Mouse (Mus musculus): ENCODE results near the gene Pde3a. TPM values are rescaled to one million over a fixed set of nuclear protein-coding genes. Genes with fewer than 3 reads are reported as not detected.

Gene Pde3a
- total and polyA plus RNA-seq, 3 experiments = 18.0 to 72.3 (median 64.6) TPM

DNA sequence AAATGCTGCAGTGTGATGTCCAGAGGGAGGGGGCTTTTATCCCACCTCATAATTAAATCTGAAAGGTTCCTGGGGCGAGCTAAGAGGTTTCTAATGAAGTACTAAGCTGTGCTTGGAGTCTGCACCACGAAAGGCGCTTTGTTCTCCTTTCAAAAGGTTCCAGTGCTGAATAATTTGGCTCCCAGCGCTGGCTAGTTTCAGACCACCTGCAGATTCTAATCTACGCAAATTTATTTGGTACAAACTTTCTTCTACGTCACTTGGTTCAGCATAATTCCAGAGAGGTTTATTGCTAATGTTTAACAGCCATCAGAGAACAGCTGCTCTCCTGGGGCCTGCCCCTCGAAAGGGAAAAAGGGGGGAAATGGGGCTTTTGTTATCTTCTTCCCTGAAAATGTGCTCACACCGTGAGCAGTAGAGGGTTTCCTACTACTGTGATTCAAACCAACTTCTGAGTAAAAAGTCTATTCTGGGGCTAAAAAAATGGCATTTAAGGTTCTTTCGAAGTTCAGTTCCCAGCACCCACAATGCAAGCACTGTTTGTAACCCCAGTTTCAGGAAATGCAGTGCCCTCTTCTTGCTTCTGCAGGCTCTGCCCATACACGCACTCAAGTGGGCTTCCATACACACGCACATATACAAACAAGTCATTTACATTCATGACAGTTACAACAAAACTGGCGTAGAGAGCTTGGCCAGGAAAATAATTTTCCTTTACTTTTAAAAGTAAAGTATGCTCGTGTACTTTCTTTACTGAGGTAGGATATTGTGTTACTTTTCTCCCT lies 246.8 kb downstream of the Pde3a start:
- H3K9ac ChIP-seq (ENCODE audit: low read depth, low read length) = no peak overlapping the region
- H3K4me3 ChIP-seq = no peak overlapping the region
- WGBS = 64% methylated on average over 13 of the region's 13 CpGs
- TF ChIP-seq POLR2A (IDR thresholded peaks at IDR 0.05; ENCODE audit: insufficient read depth, low read depth, low read length) (no peak), EP300 (IDR thresholded peaks at IDR 0.05; ENCODE audit: insufficient read depth, low read depth, low read length) (no peak), CTCF (IDR thresholded peaks at IDR 0.05) (no peak)
- no peaks in the 10 kb centered on the region for H3K4me1 ChIP-seq (ENCODE audit: control insufficient read depth, insufficient read depth, low read length)
- no peaks in the 10 kb centered on the region for H3K79me2 ChIP-seq (replicated peaks; ENCODE audit: control insufficient read depth, insufficient read depth, low read length)
- H3K36me3 ChIP-seq (ENCODE audit: control insufficient read depth, insufficient read depth, low read length) = no peaks in the 10 kb centered on the region
- DNase-seq = no peak
- H3K27me3 ChIP-seq (ENCODE audit: control insufficient read depth, insufficient read depth, low read length) = no peaks in the 10 kb centered on the region
- H3K27ac ChIP-seq = no peak overlapping the region
- intact Hi-C loops (cut with DNase I) = no loop called here

DNA sequence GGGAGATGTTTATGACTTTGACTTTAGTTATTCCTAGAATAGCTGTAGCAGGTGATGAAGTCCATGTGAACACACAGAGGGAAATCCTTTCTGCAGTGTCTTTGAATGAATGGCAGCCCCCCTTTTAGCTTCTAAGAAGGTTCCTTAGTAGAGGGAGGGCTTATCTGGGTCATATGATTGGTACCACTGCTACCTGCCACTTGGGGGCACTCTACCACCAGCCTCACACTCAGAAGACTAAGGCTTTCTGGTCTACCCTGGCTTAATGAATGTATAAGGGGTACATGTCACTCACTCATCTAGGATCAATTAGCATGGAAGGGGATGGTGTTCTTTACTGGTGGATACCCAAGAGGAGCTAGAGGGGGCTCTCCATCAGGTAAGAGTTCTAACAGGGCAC lies 250.4 kb downstream of the Pde3a start:
- TF ChIP-seq EP300 (IDR thresholded peaks at IDR 0.05; ENCODE audit: insufficient read depth, low read depth, low read length) (no peak), POLR2A (IDR thresholded peaks at IDR 0.05; ENCODE audit: insufficient read depth, low read depth, low read length) (no peak), CTCF (IDR thresholded peaks at IDR 0.05) (peak; percentile 62)
- H3K79me2 ChIP-seq (replicated peaks; ENCODE audit: control insufficient read depth, insufficient read depth, low read length) = no peaks in the 10 kb centered on the region
- no peak for DNase-seq
- H3K4me3 ChIP-seq = no peak overlapping the region
- intact Hi-C loops (cut with DNase I) = no loop called here
- no peaks in the 10 kb centered on the region for H3K27me3 ChIP-seq (ENCODE audit: control insufficient read depth, insufficient read depth, low read length)
- H3K27ac ChIP-seq = no peak overlapping the region
- no peak overlapping the region for H3K9ac ChIP-seq (ENCODE audit: low read depth, low read length)
- H3K36me3 ChIP-seq (ENCODE audit: control insufficient read depth, insufficient read depth, low read length) = no peaks in the 10 kb centered on the region; the same call in 1 of the 2 replicates
- H3K4me1 ChIP-seq (ENCODE audit: control insufficient read depth, insufficient read depth, low read length) = no peaks in the 10 kb centered on the region

DNA sequence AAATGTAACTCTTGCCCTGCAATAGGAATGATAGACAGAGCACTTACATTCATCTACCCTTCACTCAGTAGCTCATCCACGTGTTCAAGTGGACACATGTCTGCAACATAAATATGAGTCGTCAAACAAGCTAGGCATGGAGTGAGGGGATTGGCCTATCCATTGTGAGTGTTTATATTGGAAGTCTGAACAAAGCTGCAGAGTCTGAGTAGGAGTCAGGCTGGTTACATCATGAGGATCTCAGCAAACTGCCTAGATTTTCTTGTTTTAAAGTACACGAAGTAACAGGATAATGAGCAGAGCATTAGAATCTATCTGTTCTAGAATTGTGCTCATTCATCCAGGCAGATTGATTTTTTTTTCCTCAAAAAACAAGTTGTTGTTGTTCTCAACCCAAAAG lies 252.1 kb downstream of the Pde3a start:
- no peak overlapping the region for H3K9ac ChIP-seq (ENCODE audit: low read depth, low read length)
- no peaks in the 10 kb centered on the region; the same call in 1 of the 2 replicates for H3K36me3 ChIP-seq (ENCODE audit: control insufficient read depth, insufficient read depth, low read length)
- DNase-seq = no peak
- H3K27me3 ChIP-seq (ENCODE audit: control insufficient read depth, insufficient read depth, low read length) = no peaks in the 10 kb centered on the region
- H3K79me2 ChIP-seq (replicated peaks; ENCODE audit: control insufficient read depth, insufficient read depth, low read length) = no peaks in the 10 kb centered on the region
- H3K4me3 ChIP-seq = no peak overlapping the region
- intact Hi-C loops (cut with DNase I) = no loop called here
- no peak overlapping the region for H3K27ac ChIP-seq
- WGBS = 60% methylated on average over 3 of the region's 3 CpGs
- no peak for TF ChIP-seq POLR2A (IDR thresholded peaks at IDR 0.05; ENCODE audit: insufficient read depth, low read depth, low read length)
- TF ChIP-seq CTCF (IDR thresholded peaks at IDR 0.05) = no peak
- TF ChIP-seq EP300 (IDR thresholded peaks at IDR 0.05; ENCODE audit: insufficient read depth, low read depth, low read length) = no peak
- H3K4me1 ChIP-seq (ENCODE audit: control insufficient read depth, insufficient read depth, low read length) = no peaks in the 10 kb centered on the region

DNA sequence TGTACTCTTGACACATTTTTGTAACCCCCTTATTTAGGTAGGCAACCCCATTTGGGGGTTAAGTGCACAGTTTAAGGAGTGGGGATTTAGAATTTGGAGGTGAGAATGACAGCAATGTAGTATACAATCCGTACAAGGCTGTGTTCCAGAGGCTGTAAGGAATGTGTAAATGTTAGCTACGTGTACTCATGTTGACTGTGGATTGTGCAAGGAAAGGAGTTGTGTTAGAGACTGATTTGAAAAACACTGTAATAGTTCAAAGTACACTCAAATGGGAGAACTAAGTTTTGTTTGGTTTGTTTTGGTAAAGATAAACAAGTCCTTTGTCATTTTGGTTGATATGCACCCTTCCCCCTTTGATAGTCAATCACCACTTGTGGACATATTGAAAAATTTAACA lies 273.5 kb downstream of the Pde3a start:
- no peak overlapping the region for H3K27ac ChIP-seq
- H3K79me2 ChIP-seq (replicated peaks; ENCODE audit: control insufficient read depth, insufficient read depth, low read length) = no peaks in the 10 kb centered on the region
- TF ChIP-seq CTCF (IDR thresholded peaks at IDR 0.05) (no peak), EP300 (IDR thresholded peaks at IDR 0.05; ENCODE audit: insufficient read depth, low read depth, low read length) (no peak), POLR2A (IDR thresholded peaks at IDR 0.05; ENCODE audit: insufficient read depth, low read depth, low read length) (no peak)
- no peak for DNase-seq
- no peak overlapping the region for H3K4me3 ChIP-seq
- H3K9ac ChIP-seq (ENCODE audit: low read depth, low read length) = no peak overlapping the region
- H3K4me1 ChIP-seq (ENCODE audit: control insufficient read depth, insufficient read depth, low read length) = no peaks in the 10 kb centered on the region
- no peaks in the 10 kb centered on the region for H3K27me3 ChIP-seq (ENCODE audit: control insufficient read depth, insufficient read depth, low read length)
- 83% methylated on average over 2 of the region's 2 CpGs for WGBS
- no peaks in the 10 kb centered on the region for H3K36me3 ChIP-seq (ENCODE audit: control insufficient read depth, insufficient read depth, low read length)
- intact Hi-C loops (cut with DNase I) = no loop called here

DNA sequence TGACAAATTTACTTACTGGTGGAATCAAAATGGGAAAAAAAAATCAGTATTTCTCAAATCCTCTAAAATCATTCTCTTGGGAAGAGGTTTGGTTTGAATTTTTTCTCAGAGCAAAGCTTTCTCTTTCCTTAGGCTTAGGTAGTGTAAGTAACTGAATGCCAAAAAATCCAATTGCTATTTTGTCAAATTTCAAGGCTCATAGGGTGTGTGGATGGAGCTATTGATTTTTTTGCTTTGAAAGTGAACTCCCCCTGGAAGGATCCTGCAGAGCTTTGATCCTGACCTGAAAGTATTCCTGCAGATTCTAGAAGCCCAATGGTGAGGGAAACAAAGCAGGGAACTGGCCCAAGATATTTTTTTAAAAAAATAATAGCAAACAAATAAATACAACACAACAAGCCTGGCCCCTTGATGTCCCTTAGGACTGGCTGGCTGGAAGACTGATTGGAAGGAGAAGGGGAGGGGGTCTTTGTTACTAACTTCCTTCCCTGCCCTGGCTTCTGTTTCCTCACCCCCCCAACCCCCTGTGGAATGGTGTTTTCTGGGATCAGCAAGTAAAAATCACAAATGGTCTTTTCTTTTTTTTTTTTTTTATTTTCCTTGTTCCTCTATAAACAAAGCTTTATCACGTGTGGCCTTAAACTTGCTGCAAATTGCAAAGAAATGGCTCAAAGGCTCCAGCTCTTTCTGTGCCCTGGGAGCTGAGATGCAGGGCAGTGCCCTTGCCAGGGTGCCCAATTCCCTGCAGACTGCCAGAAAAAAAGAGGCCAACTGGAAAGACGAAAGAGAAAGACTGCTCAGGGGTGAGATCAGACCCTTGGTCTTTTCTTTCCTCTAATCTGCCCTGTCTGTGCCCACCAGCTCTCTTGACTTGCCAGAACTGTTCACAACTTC lies 274.9 kb downstream of the Pde3a start, which contains the start of gene Slco1c1:
Gene Slco1c1 (plus strand): TSS at position 622 of the 894 bp plus-strand sequence.
- no peak within 1 kb of the TSS for H3K4me3 ChIP-seq
- intact Hi-C loops (cut with DNase I) = no loop called here
- H3K79me2 ChIP-seq (replicated peaks; ENCODE audit: control insufficient read depth, insufficient read depth, low read length) = no peaks in the 10 kb centered on the region
- TF ChIP-seq EP300 (IDR thresholded peaks at IDR 0.05; ENCODE audit: insufficient read depth, low read depth, low read length) (no peak), POLR2A (IDR thresholded peaks at IDR 0.05; ENCODE audit: insufficient read depth, low read depth, low read length) (no peak), CTCF (IDR thresholded peaks at IDR 0.05) (no peak)
- no peaks in the 10 kb centered on the region for H3K36me3 ChIP-seq (ENCODE audit: control insufficient read depth, insufficient read depth, low read length)
- H3K27ac ChIP-seq = no peak within 1 kb of the TSS
- no peaks in the 10 kb centered on the region for H3K27me3 ChIP-seq (ENCODE audit: control insufficient read depth, insufficient read depth, low read length)
- DNase-seq = no peak
- no peak within 1 kb of the TSS for H3K9ac ChIP-seq (ENCODE audit: low read depth, low read length)
- 34% methylated on average over 2 of the region's 2 CpGs for WGBS
- H3K4me1 ChIP-seq (ENCODE audit: control insufficient read depth, insufficient read depth, low read length) = no peaks in the 10 kb centered on the region
